Mouse (Mus musculus) layer of hippocampus, adult 18-20 months (tissue): ENCODE data around the gene Fads3. TPM values are rescaled to one million over a fixed set of nuclear protein-coding genes. Genes with fewer than 3 reads are reported as not detected.

Source experiments
- DNase-seq, 2 experiments: peaks; one replicate each; pipeline ENCODE4 v3.0.0; 2022; ENCODE audit warnings: low spot score in 2 of 2
- total RNA-seq, 2 experiments: library from RNA; stranded (reverse); gene quantifications; 2 replicates each; pipeline ENCODE4 v1.2.3; 2021

Gene Fads3
- total RNA-seq, 2 experiments from 2014 or later, result 22.9 to 25.2 TPM

DNA sequence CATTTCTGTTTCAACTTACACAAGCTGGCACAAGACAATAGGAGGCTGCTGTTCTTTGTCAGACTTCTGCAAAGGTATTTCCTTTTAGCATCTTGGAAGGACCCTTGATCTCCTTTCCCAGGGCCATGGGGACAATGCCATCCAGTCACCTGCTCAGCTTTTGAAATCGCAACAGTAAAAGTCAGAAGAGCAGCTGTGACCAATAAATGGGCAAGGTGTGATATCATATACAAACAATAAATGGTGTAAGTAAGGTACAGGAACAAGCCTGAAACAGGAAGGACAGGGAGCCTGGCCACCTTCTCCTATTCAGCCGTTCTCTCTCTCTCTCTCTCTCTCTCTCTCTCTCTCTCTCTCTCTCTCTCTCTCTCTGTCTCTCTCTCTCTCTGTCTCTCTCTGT, 9.1 kb downstream of the Fads3 start:
- DNase-seq, result no peak

DNA sequence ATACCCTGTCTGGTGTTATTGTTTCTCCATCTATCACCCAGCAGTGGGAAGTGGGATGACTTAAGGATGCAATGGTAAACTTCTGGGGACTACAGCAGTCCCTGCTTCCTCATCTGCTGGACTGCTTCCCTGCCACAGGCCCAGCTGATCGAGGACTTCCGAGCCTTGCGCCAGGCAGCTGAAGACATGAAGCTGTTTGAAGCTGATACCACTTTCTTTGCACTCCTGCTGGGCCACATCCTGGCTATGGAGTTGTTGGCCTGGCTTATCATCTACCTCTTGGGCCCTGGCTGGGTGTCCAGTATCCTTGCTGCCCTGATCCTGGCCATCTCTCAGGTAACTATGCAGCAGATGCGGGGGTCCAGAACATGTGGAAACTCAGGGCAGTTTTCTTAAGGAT, 11.3 kb downstream of the Fads3 start:
- no peak for DNase-seq

DNA sequence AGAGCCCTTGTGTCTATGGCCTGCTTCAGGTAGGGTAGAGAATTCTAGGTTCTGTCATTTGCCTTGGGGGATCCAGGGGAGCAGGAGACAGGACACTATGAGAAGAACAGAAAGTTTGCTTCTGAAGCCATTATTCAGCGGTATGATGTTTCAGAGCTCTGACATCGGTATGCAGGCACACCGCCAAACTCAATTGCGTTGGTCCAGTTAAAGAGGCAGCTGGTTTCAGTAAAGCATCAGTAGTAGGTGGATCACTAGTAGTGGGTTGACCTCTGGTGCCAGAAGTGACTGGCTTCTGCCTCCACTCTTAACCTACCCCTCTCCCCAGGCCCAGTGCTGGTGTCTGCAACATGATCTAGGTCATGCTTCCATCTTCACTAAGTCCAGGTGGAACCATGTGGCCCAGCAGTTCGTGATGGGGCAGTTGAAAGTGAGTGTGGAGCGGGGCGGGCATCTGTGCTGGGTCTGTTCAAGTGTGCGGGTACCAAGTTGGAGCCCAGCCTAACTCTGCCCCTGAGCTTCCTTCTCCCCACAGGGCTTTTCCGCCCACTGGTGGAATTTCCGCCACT, 12.4 kb downstream of the Fads3 start:
- DNase-seq, result no peak

DNA sequence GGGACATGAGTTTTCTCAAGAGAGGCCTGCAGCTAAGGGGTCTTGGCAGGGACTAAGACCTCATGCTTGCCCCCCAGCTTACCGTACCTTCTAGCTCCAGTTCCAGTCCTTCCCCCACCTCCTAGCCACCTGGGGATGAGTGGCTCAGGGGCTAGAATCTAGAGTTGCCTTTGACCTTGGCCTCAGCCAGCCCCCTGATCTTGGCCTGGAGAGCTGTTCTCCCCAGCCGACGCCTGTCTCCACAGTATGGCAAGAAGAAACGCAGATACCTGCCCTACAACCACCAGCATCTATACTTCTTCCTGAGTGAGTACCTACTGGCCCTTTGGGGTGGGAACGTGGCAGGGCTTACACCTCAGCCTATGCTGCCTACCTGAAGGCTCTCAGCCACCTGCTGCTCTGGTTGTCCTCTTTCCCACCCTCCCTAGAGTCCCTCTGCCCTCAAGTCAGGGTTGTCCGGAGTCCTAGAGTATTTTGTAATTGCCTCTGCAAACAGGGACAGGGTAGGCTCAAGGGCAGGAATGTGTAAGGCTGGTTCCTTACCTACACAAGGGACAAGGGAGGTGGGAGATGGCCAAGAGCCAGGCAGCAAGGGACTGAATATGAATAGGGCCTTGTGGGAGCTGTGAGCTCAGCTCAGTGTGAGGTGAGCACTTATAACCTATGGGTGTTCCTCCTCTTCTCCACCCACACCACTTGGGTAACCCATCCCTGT, 13.1 kb downstream of the Fads3 start:
- DNase-seq, result no peak

DNA sequence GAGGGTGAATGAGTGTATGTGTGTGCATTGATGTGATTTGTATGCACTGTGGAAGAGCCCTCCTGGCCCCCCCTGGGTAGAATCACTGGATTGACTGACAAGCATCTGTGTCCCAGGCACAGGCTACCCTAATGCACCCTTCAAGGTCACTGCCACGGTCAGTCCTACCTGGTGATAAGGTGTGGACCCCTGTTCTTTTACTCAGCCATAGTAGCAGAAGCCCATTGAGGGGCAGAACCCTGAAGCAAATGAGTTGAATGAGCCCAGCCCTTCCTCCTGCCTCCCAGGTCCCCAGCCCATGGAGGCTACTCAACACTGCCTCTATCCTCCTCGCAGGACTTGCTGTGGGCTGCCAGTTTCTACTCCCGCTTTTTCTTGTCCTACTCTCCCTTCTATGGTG, 13.9 kb downstream of the Fads3 start:
- DNase-seq, result no peak

DNA sequence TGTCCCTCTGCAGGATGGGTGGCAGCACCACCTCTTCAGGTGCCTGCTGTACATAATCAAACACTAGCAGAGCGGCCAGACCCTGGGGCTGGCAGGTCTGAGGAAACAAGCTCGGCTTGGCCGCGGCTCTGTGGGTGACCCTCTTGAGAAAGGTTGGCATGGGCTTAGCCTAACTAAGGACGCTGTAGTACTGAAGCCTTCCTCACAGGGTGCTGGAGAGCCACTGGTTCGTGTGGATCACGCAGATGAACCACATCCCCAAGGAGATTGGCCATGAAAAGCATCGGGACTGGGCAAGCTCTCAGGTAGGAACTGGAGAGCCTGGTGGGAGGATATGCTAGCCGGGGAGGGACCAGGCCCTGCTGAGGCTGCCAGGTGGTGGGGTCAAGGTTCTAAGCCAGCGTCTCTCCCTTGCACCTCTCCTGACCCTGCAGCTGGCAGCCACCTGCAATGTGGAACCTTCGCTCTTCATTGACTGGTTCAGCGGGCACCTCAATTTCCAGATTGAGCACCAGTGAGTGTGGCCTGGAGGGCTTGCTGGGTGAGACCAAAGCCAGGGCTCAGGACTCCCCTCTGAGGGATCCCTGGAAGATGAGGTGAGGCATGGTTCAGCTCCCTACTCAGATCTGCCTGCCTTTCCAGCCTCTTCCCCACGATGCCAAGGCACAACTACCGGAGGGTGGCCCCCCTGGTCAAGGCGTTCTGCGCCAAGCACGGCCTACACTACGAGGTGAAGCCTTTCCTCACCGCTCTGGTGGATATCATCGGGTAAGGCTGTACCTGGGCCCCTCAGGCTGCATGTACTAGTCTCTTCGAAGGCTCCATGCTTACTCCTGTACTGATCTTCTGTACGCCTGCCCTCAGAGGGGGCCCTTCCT, 14.7 kb downstream of the Fads3 start:
- DNase-seq, result no peak

DNA sequence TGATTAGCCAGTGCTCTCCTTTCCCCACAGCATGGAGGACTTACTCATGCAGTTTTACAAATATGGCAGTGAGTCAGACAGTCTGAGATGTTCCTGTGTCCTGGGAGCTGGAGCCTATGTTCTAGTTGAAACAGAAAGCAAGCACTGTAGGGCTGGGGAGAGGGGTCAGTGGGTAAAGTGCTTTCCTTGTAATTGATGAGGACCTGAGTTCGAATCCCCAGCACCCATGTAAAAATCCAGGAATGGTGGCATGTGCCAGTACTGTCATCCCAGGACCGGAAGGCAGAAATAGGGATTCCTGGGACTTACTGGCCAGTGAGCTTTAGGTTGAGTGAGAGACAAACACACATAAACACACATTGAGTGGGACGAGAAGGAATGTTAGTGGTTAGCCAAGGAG, 15.3 kb downstream of the Fads3 start:
- no peak for DNase-seq

DNA sequence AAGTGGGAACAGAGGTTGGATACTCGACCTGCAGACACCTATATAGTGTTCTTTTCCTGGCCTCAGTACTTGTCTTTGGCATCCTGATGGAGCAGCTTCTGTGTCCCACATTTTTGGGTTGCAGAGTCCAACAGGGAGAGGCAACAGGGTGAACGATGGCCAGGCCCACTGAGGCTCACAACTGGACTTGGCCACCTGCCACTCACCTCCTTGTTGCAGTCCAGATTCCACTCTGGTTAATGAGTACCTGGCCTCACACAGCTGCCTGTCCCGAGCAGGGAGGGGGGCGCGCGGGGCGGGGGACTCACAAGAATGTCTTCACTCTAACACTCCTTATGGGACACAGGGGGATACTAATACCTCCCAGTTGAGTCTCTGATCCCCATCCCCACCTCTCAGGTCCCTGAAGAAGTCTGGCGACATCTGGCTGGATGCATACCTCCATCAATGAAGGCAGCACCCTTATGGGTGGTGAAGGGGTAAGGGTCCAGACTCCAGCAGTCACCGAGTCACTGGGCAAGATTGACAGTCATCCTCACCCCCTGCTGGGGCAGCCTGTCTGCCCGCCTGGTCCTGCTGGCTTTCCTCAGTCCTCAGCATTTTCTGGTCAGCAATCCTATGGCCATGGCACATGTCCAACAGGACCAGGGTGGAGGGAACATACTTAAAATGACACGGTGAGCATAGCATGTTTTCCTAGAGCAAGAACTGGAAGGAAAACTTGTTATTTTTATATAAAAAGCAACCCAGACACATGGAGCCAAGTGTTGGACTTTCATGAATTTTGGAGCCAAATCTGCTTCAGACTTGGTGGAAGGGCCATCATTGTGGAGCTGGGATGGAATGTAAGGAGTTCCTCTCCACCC, 16.4 kb downstream of the Fads3 start:
- no peak for DNase-seq

DNA sequence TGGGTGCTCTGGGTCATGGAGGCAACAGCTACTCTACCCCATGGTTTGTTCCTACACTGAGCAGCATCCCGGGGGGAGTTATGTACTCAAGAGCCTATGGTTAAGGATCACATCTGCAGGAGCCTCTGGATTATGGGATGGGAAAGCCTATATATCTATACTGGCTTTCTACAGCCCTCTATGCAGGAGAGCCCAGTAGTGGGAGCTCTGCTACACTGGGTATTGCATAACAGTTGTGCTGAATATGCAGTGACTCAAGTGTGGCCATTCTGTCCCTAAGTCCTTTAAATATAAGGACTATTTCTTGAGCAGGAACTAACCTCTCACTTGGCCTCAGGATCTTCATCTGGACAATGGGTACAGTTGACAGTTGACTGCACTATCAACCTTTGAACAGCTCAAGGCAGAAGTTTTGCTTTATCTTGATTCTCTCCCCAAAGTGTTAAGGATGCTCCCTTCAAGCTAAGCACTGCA, 17.0 kb downstream of the Fads3 start:
- DNase-seq, result no peak

DNA sequence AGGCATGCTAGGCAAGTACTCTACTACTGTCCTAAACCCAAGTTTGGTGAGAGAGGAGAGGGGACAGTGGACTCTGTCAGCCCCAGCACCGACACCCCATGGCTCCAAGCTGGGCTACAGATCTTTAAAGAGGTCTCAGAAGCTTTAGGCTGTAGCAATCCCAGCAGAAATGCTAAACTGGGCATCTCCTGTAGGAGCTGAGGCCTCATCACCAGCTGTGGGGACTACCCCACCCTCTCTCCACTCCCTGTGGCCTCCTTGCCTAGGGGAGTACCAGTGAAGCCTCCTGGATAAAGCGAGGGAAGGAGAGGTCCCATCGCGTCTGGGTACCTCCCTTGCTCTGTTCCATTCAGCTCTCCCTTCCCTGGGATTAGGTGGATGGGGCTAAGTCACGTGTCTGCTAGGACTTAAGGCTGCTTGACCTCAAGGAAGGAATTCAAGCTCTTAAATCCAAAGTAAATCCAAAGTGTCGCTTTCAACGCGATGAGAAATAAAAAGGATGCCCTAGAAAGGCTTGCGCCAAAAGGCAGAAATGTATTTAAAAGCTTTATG, 17.6 kb downstream of the Fads3 start:
- no peak for DNase-seq

DNA sequence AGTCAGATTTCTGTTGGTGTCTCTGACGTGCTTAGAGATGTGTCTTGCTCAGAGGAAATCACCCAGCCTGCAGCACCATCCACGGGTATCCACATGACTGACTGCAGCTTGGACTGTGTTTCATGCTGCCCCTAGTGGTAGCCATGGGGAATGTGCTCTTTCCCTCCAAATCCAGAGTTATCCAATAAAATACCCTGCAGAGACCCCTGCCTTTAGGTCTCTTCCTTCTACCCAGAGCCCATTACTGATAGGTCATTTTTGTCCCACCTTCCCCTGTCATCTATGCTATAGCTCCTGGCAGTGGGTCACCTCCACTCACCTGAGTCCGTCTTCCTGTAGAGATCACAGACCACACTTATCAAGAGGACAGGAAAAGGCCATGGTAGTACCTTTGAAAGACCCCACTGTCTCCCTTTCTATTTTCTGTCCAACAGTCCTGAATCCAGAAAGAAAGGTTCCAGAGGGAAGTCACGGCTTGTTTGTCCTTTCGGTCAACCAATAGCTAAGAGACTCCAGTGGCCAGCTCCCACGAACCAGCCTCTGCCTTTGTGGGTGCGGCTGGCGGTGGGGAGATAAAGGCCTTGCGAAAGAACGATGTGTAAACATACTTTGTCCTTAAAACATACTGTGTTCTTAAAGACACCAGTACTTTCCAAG, 18.7 kb downstream of the Fads3 start:
- DNase-seq, result peak in 1 of 2 experiments; percentile 68

DNA sequence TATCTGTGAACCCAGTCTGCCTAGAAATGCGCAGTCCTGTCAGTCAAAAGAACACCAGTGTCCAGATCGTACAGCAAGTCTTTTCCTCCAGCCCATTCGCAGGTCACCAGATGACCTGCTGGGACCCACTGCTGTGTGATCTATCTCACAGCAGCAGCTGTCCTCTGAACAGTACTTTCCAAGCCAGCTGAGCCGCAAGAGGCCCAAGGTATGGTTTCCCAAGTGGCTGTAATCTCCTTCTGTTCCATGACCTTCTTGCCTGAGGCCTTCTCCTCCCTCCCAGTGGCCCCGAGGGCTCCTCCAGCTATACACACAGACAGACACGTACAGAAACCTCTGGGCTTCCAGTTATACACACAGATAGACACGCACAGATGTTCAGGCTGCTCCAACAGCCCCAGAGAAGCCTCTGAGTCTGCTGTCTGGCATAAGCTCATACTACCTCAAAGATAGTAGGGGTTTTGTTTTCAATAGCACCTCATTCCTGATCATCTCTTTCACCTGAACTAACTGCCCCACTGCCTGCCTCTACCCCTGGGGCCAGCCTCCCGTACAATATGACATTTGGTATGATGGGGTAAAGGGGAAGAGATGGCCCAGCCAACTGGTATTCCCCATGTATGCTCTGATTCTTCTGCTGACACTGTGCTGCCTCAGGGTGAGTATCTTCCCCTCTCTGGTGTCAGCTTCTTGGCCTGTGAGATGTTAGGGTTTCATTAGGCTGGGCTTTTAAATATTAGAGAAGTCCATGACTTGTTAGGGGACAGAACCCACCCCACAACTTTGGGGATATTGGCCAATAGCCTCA, 19.6 kb downstream of the Fads3 start:
- no peak for DNase-seq

DNA sequence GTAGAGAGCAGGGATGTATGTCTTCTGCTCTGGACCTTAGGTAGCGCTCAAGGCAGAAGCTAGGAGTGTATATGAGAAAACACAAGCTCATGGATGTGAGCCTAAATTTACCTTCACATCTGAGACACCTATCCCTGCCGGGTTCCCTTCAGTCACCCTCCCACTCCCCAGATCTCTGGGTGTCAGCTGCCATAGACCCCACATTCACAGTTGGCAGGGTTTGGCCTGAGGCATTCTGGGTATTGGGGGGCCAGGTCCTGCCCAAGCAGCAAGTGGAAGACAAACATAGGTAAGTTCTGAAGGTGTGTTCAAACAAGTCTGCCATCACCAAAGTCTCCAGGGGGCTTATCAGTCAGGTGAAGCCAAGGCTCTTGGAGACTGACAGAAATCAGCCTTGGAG, 20.3 kb downstream of the Fads3 start:
- DNase-seq, result no peak

DNA sequence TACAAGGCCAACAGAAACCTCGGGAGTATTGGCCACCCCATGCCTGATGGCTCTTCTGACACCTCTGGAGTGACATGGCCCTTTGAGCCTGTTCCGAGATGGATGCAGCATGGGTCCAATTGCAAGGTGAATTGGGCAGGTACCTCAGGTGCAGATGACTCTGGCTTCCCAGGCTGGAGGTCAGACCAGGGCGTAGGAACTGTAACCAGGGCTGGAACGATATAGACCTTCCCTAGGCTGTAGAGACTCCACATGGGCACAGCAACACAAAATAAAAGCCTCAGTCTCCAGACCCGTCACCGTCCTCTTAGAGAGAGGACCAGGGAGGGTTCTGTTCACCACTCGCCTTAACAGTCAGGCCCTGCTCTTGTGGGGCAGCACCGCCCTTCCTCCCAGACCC, 20.9 kb downstream of the Fads3 start:
- no peak for DNase-seq

DNA sequence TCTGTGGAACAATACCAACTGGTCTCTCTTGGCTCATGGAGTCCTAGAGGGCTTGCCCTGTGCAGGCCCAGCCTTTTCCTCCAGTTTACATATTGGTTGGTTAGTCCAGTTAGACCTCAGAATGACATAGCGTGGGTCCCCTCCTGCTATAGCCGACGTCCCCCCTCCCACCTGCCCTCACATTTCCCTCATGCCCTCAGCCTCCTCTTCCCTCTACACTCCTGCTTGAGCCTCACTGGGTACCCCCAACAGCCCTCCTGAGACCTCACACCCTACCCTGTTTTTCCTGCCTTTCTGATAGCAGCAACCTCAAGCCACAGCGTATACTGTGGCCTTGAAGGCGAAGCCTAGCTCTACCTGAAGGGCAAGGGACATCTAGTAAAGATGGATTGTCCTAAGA, 21.5 kb downstream of the Fads3 start:
- no peak for DNase-seq

DNA sequence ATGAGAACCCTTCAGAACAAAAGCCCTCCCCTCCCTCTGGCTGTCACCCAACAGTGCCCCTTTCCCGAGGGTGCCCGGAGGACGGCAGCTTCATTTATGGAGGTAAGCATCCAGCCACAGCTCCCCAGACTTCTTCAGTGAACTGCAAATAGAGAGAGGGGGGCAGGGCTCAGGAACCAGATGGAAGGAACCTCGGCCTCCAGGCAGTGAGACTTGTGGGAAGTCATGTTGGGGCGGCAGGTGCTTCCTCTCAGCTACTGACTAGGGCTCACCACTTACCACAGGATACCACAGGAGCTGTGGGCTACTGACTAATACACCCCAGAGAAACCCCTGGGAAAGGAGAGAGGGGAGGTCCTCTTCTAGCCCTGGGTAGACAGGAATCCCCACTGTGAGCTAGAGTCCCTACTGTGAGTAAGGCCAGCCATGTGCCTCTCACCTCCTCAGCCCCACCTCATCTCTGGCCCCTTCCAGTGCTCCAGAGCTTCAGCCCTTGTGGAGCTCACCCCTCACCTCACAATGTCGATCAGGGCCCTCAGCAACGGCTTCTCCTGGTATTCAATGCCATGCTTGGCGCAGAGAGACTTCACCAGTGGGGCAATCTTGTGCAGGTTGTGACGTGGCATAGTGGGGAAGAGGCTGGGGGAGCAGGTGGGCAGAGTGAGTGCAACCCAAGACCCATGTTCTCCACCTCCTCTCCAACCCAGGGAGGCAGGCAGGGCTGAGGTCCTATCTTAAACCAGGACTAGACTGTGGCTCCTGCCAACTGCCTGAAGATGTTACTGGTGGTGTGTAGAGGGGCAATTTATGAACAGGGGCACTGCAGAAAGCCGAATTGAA, 23.0 kb downstream of the Fads3 start:
- no peak for DNase-seq

DNA sequence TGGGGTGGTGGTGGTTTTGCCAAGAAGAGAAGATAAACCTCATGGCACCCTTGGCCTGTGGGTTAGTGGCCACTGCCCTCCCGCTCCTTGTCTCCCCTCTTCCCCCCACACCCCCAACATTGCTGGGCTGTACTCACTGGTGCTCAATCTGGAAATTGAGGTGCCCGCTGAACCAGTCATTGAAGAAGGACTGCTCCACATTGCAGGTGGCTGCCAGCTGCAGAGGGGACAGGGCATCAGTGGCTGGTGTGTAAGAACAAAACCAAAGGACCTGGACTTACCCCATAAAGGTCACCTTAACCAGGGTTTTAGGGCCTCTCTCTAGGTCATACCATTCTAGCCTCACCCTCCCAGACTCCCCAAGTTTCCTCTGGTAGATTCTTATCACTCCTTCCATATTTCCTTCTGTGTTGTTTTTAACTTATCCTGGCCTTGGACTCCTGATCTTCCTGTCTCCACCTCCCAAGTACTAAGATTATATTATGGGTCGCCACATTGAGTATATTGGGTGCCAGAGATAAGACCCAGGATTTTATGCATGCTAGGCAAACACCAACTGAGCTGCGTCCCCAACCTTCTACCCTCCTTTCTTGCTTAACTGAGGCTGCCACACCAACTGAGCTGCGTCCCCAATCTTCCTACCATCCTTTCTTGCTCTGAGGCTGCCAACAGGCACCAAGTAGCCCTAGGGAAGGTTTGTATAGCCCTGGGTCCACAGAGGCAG, 24.3 kb downstream of the Fads3 start:
- DNase-seq, result no peak

DNA sequence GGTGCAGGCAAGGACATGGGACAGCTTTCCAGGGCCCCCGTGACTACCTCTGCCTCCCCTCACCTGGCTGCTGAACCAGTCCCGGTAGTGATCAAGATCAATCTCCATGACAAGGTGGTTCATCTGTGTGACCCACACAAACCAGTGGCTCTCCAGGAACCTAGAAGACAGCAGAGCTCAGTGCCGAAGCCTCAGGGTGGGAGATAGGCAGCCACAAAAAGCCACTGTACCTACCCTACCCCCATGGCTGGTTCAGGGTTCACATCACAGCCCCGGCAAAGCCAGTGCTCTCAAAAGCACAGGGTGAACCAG, 24.8 kb downstream of the Fads3 start:
- no peak for DNase-seq
